Mouse (Mus musculus) ES-E14 (cell line): Measurements from ENCODE around the gene Myo1h. TPM values are rescaled to one million over a fixed set of nuclear protein-coding genes. Genes with fewer than 3 reads are reported as not detected.
A peak's percentile ranks its signal among the peaks of the same experiment; 100 is the strongest.

ENCODE experiments used
- DNase-seq: peaks from one replicate; pipeline ENCODE4 v3.0.0-alpha.2; 2013; ENCODE audit warnings: low read depth, low spot score
- H3K27ac ChIP-seq: 2 replicates; pipeline ENCODE4 v1.5.1; 2012; ENCODE audit warnings: low read depth, mild to moderate bottlenecking, low read length, moderate library complexity, mixed read lengths; ENCODE audit not compliant: poor library complexity, insufficient read depth, severe bottlenecking
- H3K36me3 ChIP-seq: 2 replicates; pipeline ENCODE4 v1.6.1; 2012; ENCODE audit warnings: mild to moderate bottlenecking, low read length, moderate library complexity, mixed read lengths; ENCODE audit not compliant: control insufficient read depth, poor library complexity, insufficient read depth, severe bottlenecking
- H3K4me1 ChIP-seq, 2 experiments: fragments of 150-350 bp in 1 of 2; sonication (generic) in 1 of 2; 2 replicates each; pipeline ENCODE4 v1.6.1; 2012; ENCODE audit warnings: low read length in 2 of 2, mild to moderate bottlenecking in 1 of 2, mixed read lengths in 1 of 2; ENCODE audit not compliant: control insufficient read depth in 2 of 2, insufficient read depth in 2 of 2, poor library complexity in 1 of 2
- H3K4me3 ChIP-seq, 2 experiments: fragments of 150-350 bp in 1 of 2; sonication (generic) in 1 of 2; 2 replicates each; pipeline ENCODE4 v1.5.1; 2012; ENCODE audit warnings: low read length in 2 of 2, low read depth in 1 of 2, mild to moderate bottlenecking in 1 of 2, mixed read lengths in 1 of 2; ENCODE audit not compliant: insufficient read depth in 1 of 2, poor library complexity in 1 of 2, severe bottlenecking in 1 of 2
- H3K9ac ChIP-seq: 2 replicates; pipeline ENCODE4 v1.6.1; 2012; ENCODE audit warnings: low read depth, mild to moderate bottlenecking, low read length, mixed read lengths; ENCODE audit not compliant: poor library complexity, insufficient read depth, severe bottlenecking
- H3K9me3 ChIP-seq: fragments of 150-350 bp; sonication (generic); 2 replicates; pipeline ENCODE4 v1.6.1; 2012; ENCODE audit warnings: low read depth, mild to moderate bottlenecking, low read length; ENCODE audit not compliant: control insufficient read depth, insufficient read depth
- CHD2 ChIP-seq: IDR thresholded peaks from 2 replicates; pipeline ENCODE4 v1.6.1; 2014; ENCODE audit warnings: mild to moderate bottlenecking, low read depth, low read length, inconsistent platforms
- HCFC1 ChIP-seq: IDR thresholded peaks from 2 replicates; pipeline ENCODE4 v1.6.1; 2012; ENCODE audit warnings: low read length, inconsistent platforms, borderline replicate concordance; ENCODE audit not compliant: insufficient read depth
- MAFK ChIP-seq: IDR thresholded peaks from 2 replicates; pipeline ENCODE4 v1.6.1; 2014; ENCODE audit warnings: mild to moderate bottlenecking, low read depth, low read length, inconsistent platforms; ENCODE audit not compliant: insufficient read depth
- ZC3H11A ChIP-seq: IDR thresholded peaks from 2 replicates; pipeline ENCODE4 v1.6.1; 2012; ENCODE audit warnings: low read depth, mild to moderate bottlenecking, inconsistent platforms, low read length, borderline replicate concordance
- ZNF384 ChIP-seq: IDR thresholded peaks from 2 replicates; pipeline ENCODE4 v1.6.1; 2012; ENCODE audit warnings: low read depth, low read length, inconsistent platforms
- in situ Hi-C, 2 experiments: fragments of 600-800 bp; cut with MboI; formaldehyde crosslinking; loops; one replicate each; pipeline ENCODE4 v1.15.1; 2025; ENCODE audit warnings: low sequenced_read_pairs in 2 of 2, inconsistent platforms in 1 of 2; ENCODE audit not compliant: unreplicated experiment in 2 of 2
- total RNA-seq: library from RNA; depleted of rRNA; stranded (reverse); fragments of 300-350 nt; gene quantifications from 2 replicates; pipeline ENCODE4 v1.2.3, GENCODE M21; 2012

Myo1h gene
- total RNA-seq, 1 experiment: 5.6 TPM

DNA sequence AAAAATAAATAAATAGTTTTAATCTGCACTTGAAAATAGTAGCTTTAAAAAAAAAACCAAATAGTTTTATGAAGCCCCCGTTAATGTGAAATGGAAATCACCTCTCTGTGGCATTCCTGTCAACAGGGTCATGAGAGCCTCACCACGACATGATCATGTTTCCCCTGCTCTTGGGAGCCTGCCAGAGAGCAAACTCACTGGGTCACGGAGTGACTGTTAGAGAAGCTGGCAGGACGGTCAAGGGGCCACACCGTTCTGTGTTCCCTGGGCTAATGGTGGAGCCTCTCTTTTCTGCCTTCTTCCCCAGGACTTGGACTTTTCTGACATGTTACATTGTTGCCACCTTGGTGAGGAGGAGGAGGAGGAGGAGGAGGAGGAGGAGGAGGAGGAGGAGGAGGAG is 17.5 kb downstream of the Myo1h start:
- Histone ChIP-seq H3K27ac (no peak overlapping the region), H3K4me1 (no peaks in the 10 kb centered on the region), H3K36me3 (no peaks in the 10 kb centered on the region), H3K9me3 (no peaks in the 10 kb centered on the region), H3K9ac (no peak overlapping the region), H3K4me3 (no peak overlapping the region)
- in situ Hi-C loops: loop anchor here in 1 of 2 experiments (10.0 kb wide), 1 partner anchor 122 kb away; no protein-coding TSS in a partner anchor
- no peak for DNase-seq
- TF ChIP-seq MAFK (no peak), ZC3H11A (no peak), ZNF384 (no peak), HCFC1 (no peak), CHD2 (no peak)

DNA sequence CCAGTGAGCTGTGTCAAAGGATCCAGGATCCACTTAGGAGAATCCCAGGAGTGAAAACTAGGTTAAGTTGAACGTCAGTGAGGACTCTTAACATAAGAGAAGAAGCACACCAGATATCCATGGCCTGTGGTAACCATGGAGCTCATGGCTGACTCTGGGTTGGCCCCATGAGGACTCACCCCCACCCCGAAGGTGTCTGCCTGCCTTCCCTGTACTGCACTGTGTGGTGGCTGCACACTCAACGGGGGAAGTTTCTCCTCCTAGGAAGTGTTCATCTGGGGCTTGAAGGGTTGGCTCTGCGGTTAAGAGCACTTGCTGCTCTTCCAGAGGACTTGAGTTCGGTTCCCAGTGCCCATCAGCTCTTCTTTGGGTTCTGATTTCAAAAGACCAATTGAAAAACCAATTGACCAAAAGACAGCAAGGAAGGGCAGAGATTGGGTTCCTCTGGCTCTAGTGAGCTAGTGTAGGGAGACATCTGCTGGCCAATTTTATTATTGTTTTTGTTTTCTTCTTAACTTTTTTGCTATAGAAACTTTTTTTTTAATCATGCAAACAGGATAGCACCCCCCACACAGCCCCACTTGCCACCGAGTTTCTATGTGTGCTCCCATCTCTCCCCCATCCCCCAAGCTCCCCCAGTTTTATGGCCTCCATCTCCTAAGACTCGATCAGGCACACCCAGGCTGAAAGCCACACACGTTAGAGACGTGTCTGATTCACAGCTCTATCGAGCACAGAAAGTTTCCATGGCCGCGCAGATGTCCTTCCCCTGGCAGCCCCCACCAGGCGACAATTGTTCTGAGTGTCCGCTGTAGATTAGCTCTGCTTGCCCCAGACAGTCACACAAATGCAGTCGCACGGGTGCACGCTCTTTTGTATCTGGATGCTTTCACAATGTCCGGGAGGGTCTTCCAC is 20.1 kb downstream of the Myo1h start:
- peak overlapping the region in 1 of 2 experiments; percentile 22; a peak in 1 of 4 replicates for H3K4me3 ChIP-seq
- peak overlapping the region; percentile 16; the same call in 1 of the 2 replicates for H3K9ac ChIP-seq
- H3K9me3 ChIP-seq: no peaks in the 10 kb centered on the region
- H3K4me1 ChIP-seq: peaks cover 0 to 4% of the 10 kb centered on the region in 2 experiments; a peak in 2 of 4 replicates
- in situ Hi-C loops: loop anchor here in 1 of 2 experiments (10.0 kb wide), 1 partner anchor 124 kb away; no protein-coding TSS in a partner anchor
- no peak overlapping the region for H3K27ac ChIP-seq
- TF ChIP-seq ZC3H11A (peak; percentile 33; the same call in 1 of the 2 replicates), CHD2 (no peak)
- H3K36me3 ChIP-seq: no peaks in the 10 kb centered on the region
- no peak for DNase-seq

DNA sequence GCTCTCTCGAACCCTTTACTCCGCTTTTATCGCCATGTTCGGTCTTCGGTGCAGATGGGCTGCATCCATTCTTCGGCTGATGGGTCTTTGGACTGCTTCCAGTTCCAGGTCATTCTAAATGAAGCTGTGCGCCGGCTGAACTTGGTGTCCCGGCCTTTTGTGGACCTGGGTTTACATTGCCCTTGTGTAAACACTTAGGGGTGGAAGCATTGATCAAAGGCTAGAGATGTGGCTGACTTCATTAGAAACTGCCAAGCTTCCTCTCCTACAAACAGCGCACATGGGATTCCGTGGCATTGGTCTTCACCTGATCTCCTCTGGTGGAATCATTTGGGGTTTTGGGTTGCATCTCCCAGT is 20.7 kb downstream of the Myo1h start:
- no peak for TF ChIP-seq HCFC1
- no peak for TF ChIP-seq CHD2
- TF ChIP-seq MAFK: no peak
- no peak for TF ChIP-seq ZNF384
- no peak for TF ChIP-seq ZC3H11A

DNA sequence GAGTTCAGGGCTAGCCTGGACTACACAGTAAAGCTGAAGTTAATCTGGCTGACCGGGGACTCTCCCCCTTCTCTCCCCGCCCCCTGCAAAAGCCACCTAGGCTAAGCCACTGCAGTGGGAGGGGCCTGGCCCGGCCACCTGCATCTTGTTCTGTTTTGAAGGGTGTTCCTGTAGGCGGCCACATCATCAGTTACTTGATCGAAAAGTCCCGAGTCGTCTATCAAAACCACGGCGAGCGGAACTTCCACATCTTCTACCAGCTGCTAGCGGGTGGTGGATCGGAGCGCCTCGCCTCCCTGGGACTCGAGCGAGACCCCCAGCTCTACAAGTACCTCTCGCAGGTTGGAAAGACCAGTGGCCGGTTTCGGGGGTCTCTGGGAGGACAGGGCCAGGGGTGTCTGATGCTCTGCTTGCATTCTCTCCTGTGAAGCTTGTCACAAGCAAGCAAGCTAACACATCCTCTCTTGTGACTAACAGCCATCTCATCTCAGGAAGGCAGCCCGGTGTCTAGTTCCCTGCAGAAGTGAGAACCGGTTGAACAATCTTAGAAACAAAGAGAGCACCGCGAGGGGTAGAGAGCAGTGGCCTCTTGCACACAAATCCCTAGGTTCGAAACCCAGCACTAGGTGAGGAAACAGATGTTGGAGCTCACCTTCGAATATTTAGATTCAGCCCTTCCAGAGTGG is 34.3 kb downstream of the Myo1h start:
- Histone ChIP-seq H3K9ac (no peak overlapping the region), H3K4me1 (no peaks in the 10 kb centered on the region; a peak in 1 of 4 replicates), H3K27ac (no peak overlapping the region), H3K36me3 (no peaks in the 10 kb centered on the region), H3K4me3 (no peak overlapping the region), H3K9me3 (no peaks in the 10 kb centered on the region)
- TF ChIP-seq MAFK: no peak
- TF ChIP-seq CHD2: no peak
- no peak for TF ChIP-seq ZNF384
- TF ChIP-seq ZC3H11A: no peak
- TF ChIP-seq HCFC1: no peak
- no peak for DNase-seq
- in situ Hi-C loops: no loop called here

More for the DNA sequence above, 20.7 kb downstream of the Myo1h start:
- Histone ChIP-seq H3K27ac (no peak overlapping the region), H3K9ac (0 out of 2 replicates have a peak overlapping the region, but pooled peaks have one; percentile 16), H3K4me3 (peak overlapping the region in 1 of 2 experiments; percentile 22; a peak in 1 of 4 replicates), H3K36me3 (no peaks in the 10 kb centered on the region), H3K4me1 (peaks cover 0 to 4% of the 10 kb centered on the region in 2 experiments; a peak in 2 of 4 replicates), H3K9me3 (no peaks in the 10 kb centered on the region)
- in situ Hi-C loops: loop anchor here in 1 of 2 experiments (10.0 kb wide), 1 partner anchor 125 kb away; no protein-coding TSS in a partner anchor
- no peak for DNase-seq
